Mouse (Mus musculus) hematopoietic stem cell, adult 5-6 weeks (primary cell): ENCODE data around the gene Smap2. TPM values are rescaled to one million over a fixed set of nuclear protein-coding genes. Genes with fewer than 3 reads are reported as not detected.

ENCODE experiments used
- ATAC-seq, 2 experiments: fragments of 125-278 bp in 1 of 2; replicated peaks in 1 of 2; 2 replicates each; pipeline ENCODE4 v1.8.0; 2016 to 2017; ENCODE audit warnings: inconsistent platforms in 2 of 2, mild to moderate bottlenecking in 2 of 2, moderate number of reproducible peaks in 2 of 2, low read depth in 1 of 2, moderate TSS enrichment in 1 of 2; ENCODE audit not compliant: low FRiP score in 2 of 2, poor library complexity in 2 of 2, severe bottlenecking in 2 of 2, insufficient read depth in 1 of 2, low TSS enrichment in 1 of 2
- total RNA-seq: library from RNA; stranded (forward); fragments of 172-1452, 232-1000 nt; gene quantifications from 2 replicates; pipeline ENCODE4 v1.2.3, GENCODE M21; 2017

Gene Smap2
- total RNA-seq, 1 experiment from 2014 or later = 52.8 TPM

DNA sequence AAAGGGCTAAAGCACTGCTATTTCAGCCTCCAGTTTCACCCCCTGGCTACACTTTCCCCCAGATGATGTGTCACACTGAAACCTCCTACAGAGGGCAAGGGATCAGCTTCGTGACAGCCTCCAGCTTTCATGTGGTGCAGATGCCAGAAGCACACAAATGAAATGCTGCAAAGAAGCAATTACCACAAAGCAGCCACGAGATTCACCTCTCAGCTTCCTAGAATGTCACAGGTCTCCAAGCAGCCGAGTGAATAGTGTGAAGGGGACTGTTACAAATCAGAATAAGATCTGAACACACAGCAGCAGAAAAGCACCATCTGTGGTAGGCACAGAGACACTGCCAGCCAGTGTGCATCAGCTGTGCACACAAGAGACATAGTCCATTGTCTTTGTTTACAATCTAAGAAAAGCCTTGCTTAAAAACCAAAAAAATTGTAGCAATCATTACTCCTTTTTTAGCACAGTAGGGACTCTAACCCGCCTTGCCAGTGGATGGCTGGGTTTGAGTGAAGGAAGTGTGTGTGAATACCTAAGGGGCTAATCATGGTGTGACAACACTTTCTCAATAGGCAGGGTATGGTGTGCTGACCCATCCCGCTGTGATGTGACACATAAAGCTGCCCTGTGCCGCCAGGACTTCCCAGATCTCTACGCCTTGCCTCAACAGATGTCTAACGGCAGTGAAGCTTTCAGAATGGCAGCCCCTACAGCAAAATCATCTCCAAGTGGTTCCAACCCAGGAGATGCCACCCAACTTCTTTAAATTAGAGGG is 14.5 kb downstream of the Smap2 start:
- no peak for ATAC-seq

DNA sequence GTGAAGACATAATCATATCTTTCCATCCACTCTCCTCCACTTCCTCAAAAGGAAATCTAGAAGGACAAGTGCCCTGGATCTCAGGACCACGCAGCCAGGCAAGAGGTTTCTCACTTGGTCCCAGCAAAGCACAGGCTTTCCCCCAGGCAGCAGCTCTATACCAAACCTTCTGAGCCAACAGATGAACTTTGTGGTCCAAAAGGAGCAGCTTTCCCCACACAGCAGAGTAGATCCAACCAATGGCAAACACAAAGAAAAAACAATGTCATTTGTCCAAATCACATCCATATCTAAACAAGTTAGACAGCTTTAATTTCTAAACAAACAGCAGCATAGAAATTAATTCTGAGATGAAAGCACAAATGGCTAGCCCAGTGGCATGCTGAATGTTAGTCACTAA is 15.4 kb downstream of the Smap2 start:
- no peak for ATAC-seq

DNA sequence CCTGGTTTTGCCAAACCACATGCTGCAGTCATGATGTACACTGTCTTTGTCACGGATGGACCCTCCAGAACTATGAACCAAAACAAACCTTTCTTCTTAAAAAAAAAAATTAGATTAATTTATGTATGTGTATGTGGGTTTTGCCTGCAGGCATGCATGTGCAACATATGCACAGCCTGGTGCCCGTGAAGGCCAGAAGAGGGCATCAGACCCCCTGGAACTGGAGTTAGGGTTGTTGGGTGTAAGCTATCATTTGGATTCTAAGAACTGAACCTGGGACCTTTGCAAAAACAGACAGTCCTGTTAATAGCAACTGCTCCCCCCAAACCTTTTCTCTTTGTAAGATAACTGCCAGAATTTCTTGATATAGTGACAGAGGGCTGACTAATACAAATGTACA is 16.0 kb downstream of the Smap2 start:
- ATAC-seq = no peak

DNA sequence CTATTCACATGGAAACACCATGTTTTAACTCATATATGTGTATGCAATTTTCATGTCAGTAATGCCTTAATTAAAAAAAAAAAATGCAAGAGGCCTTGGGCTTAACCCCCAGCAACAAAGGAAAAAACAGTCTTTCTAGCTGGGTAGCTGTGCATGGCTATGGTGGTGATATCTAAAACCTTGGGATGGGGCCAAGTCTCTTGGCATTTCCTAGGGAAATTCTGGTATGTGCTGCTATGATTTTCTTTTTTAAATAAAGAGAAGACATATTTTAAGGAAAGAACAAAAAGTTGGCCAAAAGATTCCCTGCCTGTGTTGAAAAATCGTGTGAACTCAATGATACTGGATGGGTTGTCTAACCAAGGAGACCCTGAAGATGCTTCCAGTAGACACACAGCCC is 21.1 kb downstream of the Smap2 start:
- no peak for ATAC-seq

GRCm38 (mm10) chr4:120993025-120993424 is 24.0 kb downstream of the Smap2 start:
- ATAC-seq = peak in 1 of 2 experiments; percentile 53; a peak in 1 of 4 replicates

- ATAC-seq = no peak
Measured at GRCm38 (mm10) chr4:120992284-120992683, 24.8 kb downstream of the Smap2 start.

GRCm38 (mm10) chr4:120987319-120987718 is 29.7 kb downstream of the Smap2 start:
- 0 out of 4 replicates have a peak, but pooled peaks of 1 of the 2 experiments have one; percentile 8 for ATAC-seq

GRCm38 (mm10) chr4:120986446-120986845 is 30.6 kb downstream of the Smap2 start:
- ATAC-seq = peak; percentile 51 to 79; a peak in 2 of 4 replicates

DNA sequence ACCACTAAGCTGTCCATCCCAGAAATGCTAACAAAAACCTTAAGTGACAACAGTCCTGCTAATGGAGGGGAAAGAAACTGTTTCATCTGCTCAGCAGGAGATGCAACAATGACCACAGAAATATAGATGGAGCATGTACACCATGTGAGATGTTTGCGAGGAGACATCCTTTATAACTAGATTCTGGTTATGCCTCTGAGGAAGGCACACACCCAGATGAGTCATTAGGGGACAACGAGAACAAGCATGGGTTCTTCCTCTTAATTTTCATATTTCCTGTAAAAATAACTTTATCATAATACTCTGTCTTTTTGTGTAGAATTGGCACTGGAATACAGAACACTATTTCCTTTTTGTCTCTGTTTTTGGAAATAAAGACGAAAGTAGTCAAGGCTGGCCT is 38.8 kb downstream of the Smap2 start:
- no peak for ATAC-seq

DNA sequence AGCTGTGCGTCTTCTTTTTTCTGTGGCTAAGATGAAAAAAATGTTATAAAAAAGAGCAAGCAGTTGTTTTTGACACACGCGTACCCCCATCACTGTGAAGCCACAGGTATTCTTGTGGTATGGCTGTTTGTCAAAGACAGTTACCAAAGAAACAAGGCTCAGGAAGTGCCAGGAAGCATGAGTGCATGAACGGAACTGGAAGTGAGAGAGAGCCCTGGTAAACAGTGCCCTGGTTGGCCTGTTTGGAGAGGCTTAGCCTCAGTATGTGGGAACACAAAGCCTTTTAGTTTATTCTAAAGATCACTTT is 41.7 kb downstream of the Smap2 start:
- ATAC-seq = peak; percentile 88 to 96

DNA sequence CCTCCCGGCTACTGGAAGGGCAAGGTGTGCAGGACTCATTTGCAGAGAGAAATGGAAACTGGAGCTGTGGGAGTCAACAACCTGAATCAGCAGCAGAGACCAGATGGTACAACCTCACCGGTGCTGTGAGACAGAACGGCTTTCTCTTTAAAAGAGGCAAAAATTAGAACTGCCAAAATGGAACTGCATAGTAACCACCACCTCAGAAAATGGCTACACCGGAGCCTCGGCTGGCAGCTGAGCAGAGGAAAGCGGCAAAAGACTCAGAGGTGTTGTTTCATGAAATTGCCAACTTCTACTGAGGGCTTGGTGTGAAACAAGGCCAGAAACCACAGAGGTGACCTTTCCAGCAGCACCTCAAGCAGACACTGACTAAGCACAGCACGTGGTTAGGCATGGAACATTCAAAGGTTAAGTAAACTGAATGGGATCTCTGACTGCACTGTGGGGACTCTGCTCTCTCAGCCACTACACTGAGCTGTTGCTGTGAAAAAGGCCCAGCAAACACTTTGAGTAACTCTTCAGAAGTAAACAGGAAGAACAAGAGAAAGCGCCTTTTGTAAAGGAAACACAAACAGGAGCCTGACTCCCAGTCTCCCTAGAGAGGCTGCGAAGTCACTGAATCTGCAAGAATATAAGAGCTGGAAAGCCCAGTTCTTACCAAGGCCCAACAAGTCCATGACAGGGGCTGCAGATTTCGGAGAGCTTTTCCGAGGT is 42.2 kb downstream of the Smap2 start:
- peak; percentile 20 to 30; a peak in 3 of 4 replicates for ATAC-seq

DNA sequence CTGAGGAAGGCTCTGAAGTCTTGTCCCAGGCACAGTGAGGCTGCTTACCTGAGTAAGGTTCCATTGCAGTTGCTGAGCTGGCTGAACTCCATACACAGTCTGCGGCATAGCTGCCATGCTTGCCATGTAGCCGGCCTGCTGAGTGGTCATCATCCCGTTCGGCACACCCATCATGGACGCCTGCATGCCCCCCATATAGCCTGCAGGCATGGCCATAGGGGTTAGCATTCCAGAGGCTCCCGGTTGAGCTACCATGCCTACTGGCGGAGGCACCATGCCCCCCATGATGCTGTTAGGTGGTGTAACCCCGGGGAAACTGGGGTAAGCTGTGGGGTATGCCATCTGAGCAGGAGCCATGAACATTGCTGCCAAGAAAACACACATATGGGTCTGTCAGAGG is 45.2 kb downstream of the Smap2 start:
- no peak for ATAC-seq

DNA sequence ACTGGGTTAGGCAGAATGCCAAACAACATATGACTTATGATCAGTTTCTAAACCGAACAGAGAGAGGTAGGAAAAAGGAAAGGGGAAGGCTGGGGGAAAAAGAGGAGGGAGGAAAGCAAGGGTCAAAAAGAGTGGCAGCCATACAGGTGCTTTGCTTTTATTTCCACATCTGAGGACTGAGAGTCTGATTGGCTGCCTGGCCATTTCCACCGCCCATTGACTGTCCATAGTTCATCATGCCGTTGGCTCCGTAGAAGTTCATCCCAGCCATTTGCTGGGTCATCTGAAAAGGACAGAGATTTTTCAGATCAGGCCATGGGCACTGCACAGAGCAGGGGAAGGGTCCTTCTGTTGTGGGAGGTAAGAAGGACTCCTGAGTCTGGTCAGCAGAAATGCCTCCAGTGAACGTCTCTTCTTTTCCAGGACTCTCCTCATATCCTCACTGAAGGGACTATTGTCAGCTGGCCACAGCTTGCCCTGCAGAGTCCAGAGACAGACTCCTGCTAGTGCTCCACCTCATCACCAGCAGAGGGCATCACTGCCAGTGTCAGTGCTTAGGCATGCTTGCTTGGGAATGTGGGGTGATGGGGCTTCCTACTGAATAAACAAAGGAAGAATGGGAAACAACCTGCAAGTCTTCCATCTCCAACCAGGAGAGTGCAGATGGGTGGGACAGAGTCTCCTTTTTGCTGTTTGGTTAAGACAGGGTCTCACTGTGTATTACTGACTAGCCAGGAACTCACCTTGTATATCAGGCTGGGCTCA is 47.5 kb downstream of the Smap2 start:
- ATAC-seq = peak; percentile 59 to 63; a peak in 2 of 4 replicates

- no peak for ATAC-seq
Measured at GRCm38 (mm10) chr4:120968486-120968885, 48.6 kb downstream of the Smap2 start.

GRCm38 (mm10) chr4:120955586-120955985 is 61.5 kb downstream of the Smap2 start:
- no peak for ATAC-seq

- no peak for ATAC-seq
Measured at GRCm38 (mm10) chr4:120953667-120954066, 63.4 kb downstream of the Smap2 start.

DNA sequence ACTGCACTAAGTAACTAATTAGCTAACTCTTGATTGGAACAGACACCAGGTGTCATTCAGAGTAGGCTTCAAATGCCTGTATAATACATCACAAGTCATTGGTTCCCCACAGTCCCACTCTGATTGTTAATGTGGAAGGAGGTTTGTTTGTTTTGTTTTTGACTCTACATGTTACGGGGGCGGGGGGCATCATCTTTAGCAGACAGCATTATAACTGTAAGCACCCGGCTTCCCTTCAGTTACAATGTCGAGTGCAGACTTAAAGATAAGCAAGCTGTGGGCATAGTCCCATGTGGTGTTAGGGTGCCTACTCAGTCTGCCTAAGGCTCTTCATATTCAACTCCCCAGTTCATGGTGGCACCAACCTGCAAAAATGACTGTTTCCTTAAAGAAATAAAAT is 64.0 kb downstream of the Smap2 start:
- ATAC-seq = no peak

DNA sequence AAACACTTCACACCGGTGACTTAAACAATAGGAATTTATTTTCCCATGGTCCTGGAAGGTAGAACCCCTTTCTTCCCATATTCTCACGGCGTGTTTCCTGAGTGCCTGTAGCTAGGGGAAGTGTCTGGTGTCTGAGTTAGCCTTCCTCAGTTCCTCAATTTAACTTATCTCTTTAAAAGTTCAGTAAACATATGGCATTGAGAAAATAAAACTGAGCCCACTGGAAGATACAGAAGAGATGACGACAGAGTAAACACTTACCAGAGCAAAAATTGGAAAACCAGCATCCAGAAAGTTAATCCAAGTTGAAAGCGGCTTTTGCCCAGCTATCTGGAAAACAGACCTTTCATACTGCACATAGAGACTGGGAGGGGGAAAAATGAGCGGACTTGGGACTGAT is 64.9 kb downstream of the Smap2 start:
- peak; percentile 33 to 42; a peak in 3 of 4 replicates for ATAC-seq
